Mouse (Mus musculus): ENCODE measurements at regions not wholly inside any gene's neighbourhood (a gene's known extent, or its start where the extent isn't known, plus 50 kb on each side); places are given as distances from the start of the nearest gene placed in this dataset.

GRCm38 (mm10) chr6:101858895-101859294 lies 481.2 kb upstream of the Pdzrn3 start:
- TF ChIP-seq HCFC1 (IDR thresholded peaks at IDR 0.05; ENCODE audit: borderline replicate concordance, insufficient read depth, low read length) (no peak), CHD2 (IDR thresholded peaks at IDR 0.05; ENCODE audit: low read depth, low read length) (no peak), ZNF384 (IDR thresholded peaks at IDR 0.05; ENCODE audit: low read depth, low read length) (no peak), MAFK (IDR thresholded peaks at IDR 0.05; ENCODE audit: insufficient read depth, low read depth, low read length) (no peak), ZC3H11A (IDR thresholded peaks at IDR 0.05; ENCODE audit: borderline replicate concordance, low read depth, low read length) (no peak)

All from ES-E14 (cell line).